In genomic region chr13:99998099-99998498, GRCm38 (mm10) we compare ENCODE assay signal across 15 mouse cellular contexts. TPM values are rescaled to one million over a fixed set of nuclear protein-coding genes. Genes with fewer than 3 reads are reported as not detected.
DNase-seq lines count a peak whose midpoint lies in the region; ATAC-seq and TF ChIP-seq lines count a peak whose summit lies in the region.
"Had no signal": no experiment of that assay in that cellular context is flagged by ENCODE, and none has a peak within 500 bp of the region (broad histone marks: within the 10 kb centered on the region; RNA-seq: fewer than 3 reads in every experiment).

No protein-coding gene starts in this region.

- WGBS in cerebellum, adult 2 months: 85% methylated on average over 3 of the region's 3 CpGs
- 87% methylated on average over 3 of the region's 3 CpGs for WGBS in kidney, postnatal 0 days

- no peaks in the 10 kb centered on the region for H3K9me3 ChIP-seq in kidney, postnatal 0 days (replicated peaks; ENCODE audit: low read length)
- H3K9me3 ChIP-seq: embryonic facial prominence, embryonic 12.5 days; forebrain, embryonic 10.5 days; midbrain, embryonic 13.5 days had no signal

- no peak overlapping the region for H3K4me3 ChIP-seq in cerebellum, adult 2 months (replicated peaks; ENCODE audit: insufficient read depth, low read depth, low read length)
- H3K4me3 ChIP-seq in kidney, postnatal 0 days (replicated peaks; ENCODE audit: low read depth, low read length): no peak overlapping the region
- H3K4me3 ChIP-seq in bone marrow macrophage, adult 2 months (ENCODE audit: insufficient read depth, low read length): no peak overlapping the region
- H3K4me3 ChIP-seq: embryonic facial prominence, embryonic 12.5 days; forebrain, embryonic 10.5 days; midbrain, embryonic 13.5 days had no signal

- H3K9ac ChIP-seq in kidney, postnatal 0 days (ENCODE audit: low read depth, low read length): no peak overlapping the region
- H3K9ac ChIP-seq: embryonic facial prominence, embryonic 12.5 days; midbrain, embryonic 13.5 days had no signal

- TF ChIP-seq CTCF in cerebellum, adult 2 months (IDR thresholded peaks at IDR 0.05; ENCODE audit: borderline replicate concordance, insufficient read depth, low read depth, low read length): 0 out of 2 replicates have a peak, but pooled peaks have one; percentile 8
- peak; percentile 45 for TF ChIP-seq CTCF in kidney, postnatal 0 days (IDR thresholded peaks at IDR 0.05; ENCODE audit: low read depth)
- TF ChIP-seq CTCF in bone marrow macrophage, adult 2 months (IDR thresholded peaks at IDR 0.05; ENCODE audit: low read depth, low read length): 0 out of 2 replicates have a peak, but pooled peaks have one; percentile 14

- H3K4me1 ChIP-seq in cerebellum, adult 2 months (ENCODE audit: control insufficient read depth, insufficient read depth, low read length): no peaks in the 10 kb centered on the region
- H3K4me1 ChIP-seq in kidney, postnatal 0 days (replicated peaks; ENCODE audit: insufficient read depth, low read length): no peaks in the 10 kb centered on the region
- H3K4me1 ChIP-seq in bone marrow macrophage, adult 2 months (ENCODE audit: control insufficient read depth, insufficient read depth, low read length): peaks cover 6% of the 10 kb centered on the region
- H3K4me1 ChIP-seq: embryonic facial prominence, embryonic 12.5 days; forebrain, embryonic 10.5 days; midbrain, embryonic 13.5 days had no signal

- ATAC-seq in kidney, postnatal 0 days (replicated peaks; ENCODE audit: low FRiP score, low read depth): no peak
- ATAC-seq: midbrain, embryonic 13.5 days had no signal

- H3K36me3 ChIP-seq in kidney, postnatal 0 days (ENCODE audit: insufficient read depth, low read length): no peaks in the 10 kb centered on the region
- H3K36me3 ChIP-seq: midbrain, embryonic 13.5 days had no signal

- DNase-seq in cerebellum, adult 2 months: no peak
- no peak for DNase-seq in cerebellum, adult 11 months
- DNase-seq in kidney, postnatal 0 days (ENCODE audit: low spot score): no peak
- no peak for DNase-seq in kidney, postnatal 10 days
- peak; percentile 26 for DNase-seq in 416B (ENCODE audit: low read depth)
- DNase-seq in thymus, postnatal 4 days: no peak
- DNase-seq in adrenal gland, adult 2 months: no peak
- DNase-seq: cerebellum, postnatal 25 days; kidney, adult 11 months; lung, postnatal 10 days had no signal

- H3K27me3 ChIP-seq in cerebellum, adult 2 months (ENCODE audit: control insufficient read depth, insufficient read depth, low read length): no peaks in the 10 kb centered on the region
- H3K27me3 ChIP-seq in kidney, postnatal 0 days (ENCODE audit: insufficient read depth, low read length): no peaks in the 10 kb centered on the region
- H3K27me3 ChIP-seq: embryonic facial prominence, embryonic 12.5 days; midbrain, embryonic 13.5 days had no signal

- H3K27ac ChIP-seq in cerebellum, adult 2 months (ENCODE audit: insufficient read depth, low read length): no peak overlapping the region
- no peak overlapping the region for H3K27ac ChIP-seq in kidney, postnatal 0 days
- H3K27ac ChIP-seq in bone marrow macrophage, adult 2 months (ENCODE audit: insufficient read depth, low read depth, low read length): no peak overlapping the region
- H3K27ac ChIP-seq: embryonic facial prominence, embryonic 12.5 days; forebrain, embryonic 10.5 days; midbrain, embryonic 13.5 days had no signal

- TF ChIP-seq POLR2A in cerebellum, adult 2 months (IDR thresholded peaks at IDR 0.05; ENCODE audit: borderline replicate concordance, insufficient read depth, low read length): no peak
- no peak for TF ChIP-seq POLR2A in bone marrow macrophage, adult 2 months (IDR thresholded peaks at IDR 0.05; ENCODE audit: borderline replicate concordance, low read depth, low read length)

- H3K4me2 ChIP-seq in kidney, postnatal 0 days (ENCODE audit: low read length): no peak overlapping the region
- H3K4me2 ChIP-seq: embryonic facial prominence, embryonic 12.5 days; heart, embryonic 11.5 days; midbrain, embryonic 13.5 days had no signal

RNA-seq across cellular contexts. Expression of gene Mccc2, which starts 17.3 kb away (rescaled TPM):
- polyA plus RNA-seq in cerebellum, adult 2 months (2012; rRNA removed): 27.2 and 30.2 TPM in 2 replicates
- 73.4 and 77.8 TPM in 2 replicates for polyA plus RNA-seq in kidney, postnatal 0 days (2015; fragmentation: Nextera tagmentation; extraction: Ambion mirVana)
- polyA plus RNA-seq in bone marrow macrophage, adult 2 months (2012; ENCODE audit: insufficient read depth, insufficient read length, missing spikeins): 14.2 and 14.5 TPM in 2 replicates
- 10 to 100 TPM; 66.6 to 87.3 TPM for total RNA-seq in adrenal gland, adult 2 months (2021)
- polyA plus RNA-seq in adrenal gland, adult 2 months (2012; rRNA removed): 63.3 and 72.2 TPM in 2 replicates
